Comparison of ENCODE assay signal across 13 mouse cellular contexts in the genomic region with DNA sequence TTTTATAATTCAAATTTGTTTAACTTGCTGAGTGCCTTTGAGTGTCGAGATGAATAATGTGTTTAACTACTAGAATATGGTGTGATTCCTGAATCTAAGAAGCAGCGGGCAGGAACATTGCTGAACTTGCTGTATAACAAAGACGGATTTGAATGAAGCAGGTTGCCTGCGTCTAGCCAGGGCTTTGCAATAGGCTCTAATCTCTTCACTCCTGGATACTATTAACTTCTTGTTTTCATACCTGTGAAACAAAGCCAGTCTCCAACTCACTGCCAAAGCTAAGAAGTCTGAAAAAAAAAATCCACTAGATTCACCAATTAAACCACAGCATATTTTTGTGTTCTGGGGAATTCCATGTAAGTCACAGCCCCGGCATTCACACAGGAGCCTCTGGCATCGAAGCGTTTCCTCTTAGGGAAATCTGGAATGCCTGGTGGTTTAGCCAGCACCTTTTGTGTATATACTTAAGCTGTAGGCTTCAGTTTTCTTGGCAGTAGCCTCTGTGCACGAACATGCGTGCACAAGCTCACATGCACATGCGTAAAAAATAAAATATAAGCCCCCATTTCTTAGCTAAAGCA.
A peak's percentile ranks its signal among the peaks of the same experiment; 100 is the strongest.
DNase-seq lines count a peak whose midpoint lies in the region; ATAC-seq lines count a peak whose summit lies in the region.
"Had no signal": no experiment of that assay in that cellular context is flagged by ENCODE, and none has a peak within 500 bp of the region (broad histone marks: within the 10 kb centered on the region; RNA-seq: fewer than 3 reads in every experiment).

No protein-coding gene starts in this region.

- 43% methylated on average over 10 of the region's 10 CpGs for WGBS in midbrain, embryonic 13.5 days
- 55% methylated on average over 10 of the region's 10 CpGs for WGBS in midbrain, embryonic 11.5 days
- 37% methylated on average over 10 of the region's 10 CpGs for WGBS in midbrain, embryonic 16.5 days

- peak overlapping the region; percentile 3; the same call in 1 of the 2 replicates for H3K27ac ChIP-seq in midbrain, embryonic 13.5 days
- H3K27ac ChIP-seq in midbrain, embryonic 11.5 days (ENCODE audit: low read depth, low read length): no peak overlapping the region
- peak overlapping the region; percentile 69 for H3K27ac ChIP-seq in midbrain, embryonic 16.5 days (ENCODE audit: low read length)
- H3K27ac ChIP-seq: intestine, embryonic 15.5 days; kidney, postnatal 0 days; macrophage had no signal

- H3K9me3 ChIP-seq in midbrain, embryonic 13.5 days: no peaks in the 10 kb centered on the region
- no peaks in the 10 kb centered on the region for H3K9me3 ChIP-seq in midbrain, embryonic 11.5 days (ENCODE audit: control insufficient read depth, low read length)
- no peaks in the 10 kb centered on the region for H3K9me3 ChIP-seq in midbrain, embryonic 16.5 days (replicated peaks; ENCODE audit: control insufficient read depth, low read length, poor library complexity, severe bottlenecking)
- H3K9me3 ChIP-seq: heart, embryonic 12.5 days; intestine, embryonic 15.5 days had no signal

- no peak for DNase-seq in midbrain, embryonic 11.5 days (ENCODE audit: low spot score, missing footprints)
- DNase-seq in fibroblast of lung, adult 2 months (ENCODE audit: low read depth): peak; percentile 20
- DNase-seq in forelimb bud, embryonic 11.5 days (ENCODE audit: low read depth, low spot score): peak; percentile 51
- DNase-seq in gastrocnemius, adult 18-20 months (ENCODE audit: low spot score): no peak
- DNase-seq in cerebellum, postnatal 10 days: no peak
- DNase-seq: adrenal gland, postnatal 25 days; liver, postnatal 0 days had no signal

- H3K36me3 ChIP-seq in midbrain, embryonic 13.5 days: no peaks in the 10 kb centered on the region; the same call in 1 of the 2 replicates
- H3K36me3 ChIP-seq in midbrain, embryonic 11.5 days (ENCODE audit: control insufficient read depth, insufficient read depth, low read length): no peaks in the 10 kb centered on the region; the same call in 1 of the 2 replicates
- no peaks in the 10 kb centered on the region for H3K36me3 ChIP-seq in midbrain, embryonic 16.5 days (ENCODE audit: control insufficient read depth, insufficient read depth, low read length)
- H3K36me3 ChIP-seq: intestine, embryonic 15.5 days had no signal

- ATAC-seq in midbrain, embryonic 13.5 days: no peak
- ATAC-seq in midbrain, embryonic 11.5 days (ENCODE audit: low FRiP score): no peak
- ATAC-seq in midbrain, embryonic 16.5 days: no peak
- ATAC-seq: intestine, embryonic 15.5 days; liver, postnatal 0 days had no signal

- H3K9ac ChIP-seq in midbrain, embryonic 13.5 days (replicated peaks): no peak overlapping the region
- H3K9ac ChIP-seq in midbrain, embryonic 11.5 days (ENCODE audit: low read length): no peak overlapping the region
- 0 out of 2 replicates have a peak overlapping the region, but pooled peaks have one; percentile 41 for H3K9ac ChIP-seq in midbrain, embryonic 16.5 days (ENCODE audit: low read depth, low read length)
- H3K9ac ChIP-seq: heart, embryonic 12.5 days; intestine, embryonic 15.5 days; liver, postnatal 0 days had no signal

- H3K27me3 ChIP-seq in midbrain, embryonic 13.5 days: no peaks in the 10 kb centered on the region
- no peaks in the 10 kb centered on the region for H3K27me3 ChIP-seq in midbrain, embryonic 11.5 days (ENCODE audit: control insufficient read depth, insufficient read depth, low read length)
- no peaks in the 10 kb centered on the region for H3K27me3 ChIP-seq in midbrain, embryonic 16.5 days (ENCODE audit: control insufficient read depth, insufficient read depth, low read depth, low read length)
- H3K27me3 ChIP-seq: heart, embryonic 12.5 days; intestine, embryonic 15.5 days had no signal

- H3K4me2 ChIP-seq in midbrain, embryonic 13.5 days (replicated peaks): no peak overlapping the region
- no peak overlapping the region for H3K4me2 ChIP-seq in midbrain, embryonic 11.5 days
- H3K4me2 ChIP-seq in midbrain, embryonic 16.5 days (ENCODE audit: low read length): no peak overlapping the region
- H3K4me2 ChIP-seq: heart, embryonic 12.5 days; intestine, embryonic 15.5 days had no signal

- H3K4me3 ChIP-seq in midbrain, embryonic 13.5 days (replicated peaks): no peak overlapping the region
- H3K4me3 ChIP-seq in midbrain, embryonic 11.5 days (ENCODE audit: low read depth, low read length): no peak overlapping the region
- no peak overlapping the region for H3K4me3 ChIP-seq in midbrain, embryonic 16.5 days (ENCODE audit: low read depth, low read length)
- H3K4me3 ChIP-seq: heart, embryonic 12.5 days; intestine, embryonic 15.5 days had no signal

- peaks cover 8% of the 10 kb centered on the region for H3K4me1 ChIP-seq in midbrain, embryonic 13.5 days (replicated peaks)
- H3K4me1 ChIP-seq in midbrain, embryonic 11.5 days (ENCODE audit: control insufficient read depth, insufficient read depth, low read length): peaks cover 3% of the 10 kb centered on the region; the same call in 1 of the 2 replicates
- H3K4me1 ChIP-seq in midbrain, embryonic 16.5 days (ENCODE audit: control insufficient read depth, insufficient read depth, low read length): peaks cover 11% of the 10 kb centered on the region

Comparison
In these comparisons a context has a peak if more than half of its experiments do, and no peak if none do; other contexts are left out.
1. DNase-seq: peak in fibroblast of lung, adult 2 months (single experiment) and forelimb bud, embryonic 11.5 days (single experiment); none in midbrain, embryonic 11.5 days (single experiment), gastrocnemius, adult 18-20 months (single experiment) and cerebellum, postnatal 10 days (0 of 2).